Mouse (Mus musculus) ZHBTc4 (cell line): ENCODE results near the gene Foxp3.

ENCODE experiments used
- DNase-seq: peaks from one replicate; pipeline ENCODE4 v3.0.0-alpha.2; 2011; ENCODE audit warnings: low read depth, low spot score

Foxp3 gene

GRCm38 (mm10) chrX:7573176-7574086 lies at the start of gene Foxp3:
Gene Foxp3 (plus strand): TSS chrX:7573644.
- peak; percentile 32 for DNase-seq

GRCm38 (mm10) chrX:7524961-7525360 lies 48.5 kb upstream of the Foxp3 start:
- DNase-seq = no peak

- DNase-seq = no peak
Observed at GRCm38 (mm10) chrX:7553474-7553873, 20.0 kb upstream of the Foxp3 start.

- DNase-seq = peak; percentile 34
Observed at GRCm38 (mm10) chrX:7563076-7563475, 10.4 kb upstream of the Foxp3 start.

- DNase-seq = no peak
Observed at GRCm38 (mm10) chrX:7566352-7566751, 7.1 kb upstream of the Foxp3 start.

- DNase-seq = no peak
Observed at GRCm38 (mm10) chrX:7567491-7567890, 6.0 kb upstream of the Foxp3 start.

- DNase-seq = no peak
Observed at GRCm38 (mm10) chrX:7570481-7571175, 2.8 kb upstream of the Foxp3 start.

- no peak for DNase-seq
Observed at GRCm38 (mm10) chrX:7571565-7572136, 1.8 kb upstream of the Foxp3 start.

- DNase-seq = no peak
Observed at GRCm38 (mm10) chrX:7572466-7572865, 978 bp upstream of the Foxp3 start.

GRCm38 (mm10) chrX:7574087-7574884 lies 842 bp downstream of the Foxp3 start, which contains the start of gene Ppp1r3f:
Gene Ppp1r3f (minus strand): TSS chrX:7574283.
- DNase-seq = peak; percentile 96

- DNase-seq = no peak
Observed at GRCm38 (mm10) chrX:7574885-7575231, 1.4 kb downstream of the Foxp3 start.

- no peak for DNase-seq
Observed at GRCm38 (mm10) chrX:7581151-7581550, 7.7 kb downstream of the Foxp3 start.

- DNase-seq = no peak
Observed at GRCm38 (mm10) chrX:7583881-7584280, 10.4 kb downstream of the Foxp3 start.

- DNase-seq = no peak
Observed at GRCm38 (mm10) chrX:7586356-7586755, 12.9 kb downstream of the Foxp3 start.

GRCm38 (mm10) chrX:7595371-7595770 lies 21.9 kb downstream of the Foxp3 start:
- DNase-seq = no peak

GRCm38 (mm10) chrX:7604004-7604403 lies 30.6 kb downstream of the Foxp3 start:
- DNase-seq = no peak

- DNase-seq = peak; percentile 92
Observed at GRCm38 (mm10) chrX:7604879-7605574, 31.6 kb downstream of the Foxp3 start, which contains the start of gene Ccdc22. Gene Ccdc22 (minus strand): TSS chrX:7605517.

GRCm38 (mm10) chrX:7605575-7605941 lies 32.1 kb downstream of the Foxp3 start:
- no peak for DNase-seq

GRCm38 (mm10) chrX:7606783-7607182 lies 33.3 kb downstream of the Foxp3 start, which contains the start of gene Cacna1f:
Gene Cacna1f (plus strand): TSS chrX:7607083.
- no peak for DNase-seq

GRCm38 (mm10) chrX:7610035-7610434 lies 36.6 kb downstream of the Foxp3 start:
- no peak for DNase-seq
